Mouse (Mus musculus) activated CD4-positive, CD25-positive, alpha-beta regulatory T cell, adult 4 months (primary cell): ENCODE measurements around the gene Sgsm1. TPM values are rescaled to one million over a fixed set of nuclear protein-coding genes. Genes with fewer than 3 reads are reported as not detected.

Experiments
- polyA plus RNA-seq, 2 experiments: library from polyadenylated mRNA; unstranded; fragments of 100-300 nt; shearing (Covaris generic); gene quantifications; one replicate each; pipeline ENCODE4 v1.2.1; 2017

Gene Sgsm1
- polyA plus RNA-seq, 2 experiments from 2014 or later, result not detected

Other genes starting within 250 kb of the Sgsm1 start
- not detected for gene Crybb2, start 240.7 kb downstream of the Sgsm1 start, polyA plus RNA-seq
- gene Crybb3, start 229.2 kb downstream of the Sgsm1 start, polyA plus RNA-seq, result not detected
- under 1 TPM; 0.24 to 0.60 TPM for gene 2900026A02Rik, start 89.5 kb downstream of the Sgsm1 start, polyA plus RNA-seq
- gene Tmem211, start 83.9 kb downstream of the Sgsm1 start, polyA plus RNA-seq, result not detected
- not detected for gene Aym1, start 46.5 kb upstream of the Sgsm1 start, polyA plus RNA-seq
- 1 to 10 TPM; 1.6 to 2.2 TPM for gene Wscd2, start 179.5 kb upstream of the Sgsm1 start, polyA plus RNA-seq